Mouse (Mus musculus): ENCODE measurements around the gene Lpgat1. TPM values are rescaled to one million over a fixed set of nuclear protein-coding genes. Genes with fewer than 3 reads are reported as not detected.

Gene Lpgat1
- total and polyA plus RNA-seq, 2 experiments from 2014 or later: 32.7 to 37.5 TPM

- peak overlapping the region; percentile 13; the same call in 1 of the 2 replicates for H3K27ac ChIP-seq (ENCODE audit: low read depth)
- H3K4me3 ChIP-seq (ENCODE audit: low read depth, low read length): no peak overlapping the region
- H3K4me2 ChIP-seq (ENCODE audit: low read depth, low read length): no peak overlapping the region
- H3K4me1 ChIP-seq (ENCODE audit: control insufficient read depth, insufficient read depth): no peaks in the 10 kb centered on the region; the same call in 1 of the 2 replicates
- no peaks in the 10 kb centered on the region for H3K9me3 ChIP-seq (replicated peaks; ENCODE audit: control insufficient read depth, low read length)
- H3K27me3 ChIP-seq (ENCODE audit: control insufficient read depth, insufficient read depth, low read length): no peaks in the 10 kb centered on the region
- H3K36me3 ChIP-seq (replicated peaks; ENCODE audit: control insufficient read depth, insufficient read depth, low read length): peaks cover 47% of the 10 kb centered on the region
- TF ChIP-seq EP300 (IDR thresholded peaks at IDR 0.05; ENCODE audit: low read depth) (no peak), CTCF (IDR thresholded peaks at IDR 0.05; ENCODE audit: low read depth) (no peak)
- whole genome bisulfite sequencing: 77% methylated on average over 1 of the region's 1 CpGs
- ATAC-seq (ENCODE audit: insufficient read depth, low read depth) (peak; percentile 62), DNase-seq (ENCODE audit: low spot score) (peak; percentile 52)
- no peak overlapping the region for H3K9ac ChIP-seq (replicated peaks; ENCODE audit: low read depth, low read length)
These were observed 62.8 kb downstream of the Lpgat1 start for GRCm38 (mm10) chr1:191780470-191780869.

- Histone ChIP-seq H3K4me2 (ENCODE audit: low read depth, low read length) (no peak overlapping the region), H3K36me3 (replicated peaks; ENCODE audit: control insufficient read depth, insufficient read depth, low read length) (peaks cover 2% of the 10 kb centered on the region; the same call in 1 of the 2 replicates), H3K27ac (ENCODE audit: low read depth) (no peak overlapping the region), H3K9ac (replicated peaks; ENCODE audit: low read depth, low read length) (no peak overlapping the region), H3K4me1 (ENCODE audit: control insufficient read depth, insufficient read depth) (no peaks in the 10 kb centered on the region; the same call in 1 of the 2 replicates), H3K9me3 (replicated peaks; ENCODE audit: control insufficient read depth, low read length) (no peaks in the 10 kb centered on the region), H3K27me3 (ENCODE audit: control insufficient read depth, insufficient read depth, low read length) (no peaks in the 10 kb centered on the region), H3K4me3 (ENCODE audit: low read depth, low read length) (no peak overlapping the region)
- DNase-seq (ENCODE audit: low spot score): no peak
- no peak for ATAC-seq (ENCODE audit: insufficient read depth, low read depth)
- 65% methylated on average over 11 of the region's 11 CpGs for WGBS
- TF ChIP-seq EP300 (IDR thresholded peaks at IDR 0.05; ENCODE audit: low read depth): no peak
- TF ChIP-seq CTCF (IDR thresholded peaks at IDR 0.05; ENCODE audit: low read depth): no peak
These were observed 67.5 kb downstream of the Lpgat1 start for GRCm38 (mm10) chr1:191785108-191785507.

DNA sequence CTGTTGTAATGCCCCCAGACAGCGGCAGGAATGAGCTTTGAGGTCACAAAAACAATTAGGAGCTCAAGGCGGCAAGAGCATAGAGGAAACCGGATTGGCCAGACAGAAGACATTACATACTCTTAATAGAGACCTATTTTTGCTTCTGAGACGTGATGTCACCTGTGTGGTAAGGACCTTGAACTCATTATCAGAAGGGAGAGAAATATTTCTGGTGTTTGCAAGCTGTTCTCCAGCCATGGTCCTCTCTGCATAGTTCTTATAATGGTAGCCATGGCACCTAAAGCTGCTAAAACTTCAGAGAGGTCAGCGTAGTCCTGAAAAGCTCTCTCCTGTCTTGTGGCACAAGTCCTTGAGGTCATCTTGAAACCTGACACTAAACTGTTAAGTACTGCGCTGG, 68.6 kb downstream of the Lpgat1 start:
- no peaks in the 10 kb centered on the region for H3K4me1 ChIP-seq (ENCODE audit: control insufficient read depth, insufficient read depth)
- ATAC-seq (ENCODE audit: insufficient read depth, low read depth) (no peak), DNase-seq (ENCODE audit: low spot score) (no peak)
- H3K36me3 ChIP-seq (replicated peaks; ENCODE audit: control insufficient read depth, insufficient read depth, low read length): no peaks in the 10 kb centered on the region
- WGBS: 61% methylated on average over 6 of the region's 6 CpGs
- H3K27ac ChIP-seq (ENCODE audit: low read depth): no peak overlapping the region
- no peak overlapping the region for H3K4me2 ChIP-seq (ENCODE audit: low read depth, low read length)
- H3K27me3 ChIP-seq (ENCODE audit: control insufficient read depth, insufficient read depth, low read length): no peaks in the 10 kb centered on the region
- no peak overlapping the region for H3K4me3 ChIP-seq (ENCODE audit: low read depth, low read length)
- H3K9ac ChIP-seq (replicated peaks; ENCODE audit: low read depth, low read length): no peak overlapping the region
- TF ChIP-seq CTCF (IDR thresholded peaks at IDR 0.05; ENCODE audit: low read depth): no peak
- no peak for TF ChIP-seq EP300 (IDR thresholded peaks at IDR 0.05; ENCODE audit: low read depth)
- H3K9me3 ChIP-seq (replicated peaks; ENCODE audit: control insufficient read depth, low read length): no peaks in the 10 kb centered on the region

DNA sequence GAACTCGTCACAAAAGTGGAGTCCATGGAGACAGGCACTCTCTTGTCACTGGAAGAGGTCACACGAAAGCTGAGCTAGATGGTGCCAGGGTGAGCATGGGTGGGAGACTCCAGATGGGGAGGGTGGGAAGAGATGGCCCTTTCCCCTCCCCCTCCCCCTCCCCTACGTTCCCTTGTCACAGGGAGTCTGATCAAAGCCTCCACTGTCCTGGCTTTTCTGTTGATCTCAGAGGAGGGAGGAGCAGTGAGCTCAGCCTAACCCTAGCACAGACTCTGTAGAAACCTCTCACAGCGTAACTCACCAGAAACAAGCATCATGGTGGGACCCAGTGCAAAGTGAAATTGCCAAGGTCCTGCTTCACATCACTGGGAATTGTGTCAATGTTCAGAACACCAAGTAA, 69.7 kb downstream of the Lpgat1 start:
- Histone ChIP-seq H3K4me3 (ENCODE audit: low read depth, low read length) (no peak overlapping the region), H3K9me3 (replicated peaks; ENCODE audit: control insufficient read depth, low read length) (no peaks in the 10 kb centered on the region), H3K4me2 (ENCODE audit: low read depth, low read length) (no peak overlapping the region), H3K4me1 (ENCODE audit: control insufficient read depth, insufficient read depth) (no peaks in the 10 kb centered on the region), H3K27ac (ENCODE audit: low read depth) (no peak overlapping the region), H3K9ac (replicated peaks; ENCODE audit: low read depth, low read length) (no peak overlapping the region), H3K36me3 (replicated peaks; ENCODE audit: control insufficient read depth, insufficient read depth, low read length) (no peaks in the 10 kb centered on the region), H3K27me3 (ENCODE audit: control insufficient read depth, insufficient read depth, low read length) (no peaks in the 10 kb centered on the region)
- TF ChIP-seq CTCF (IDR thresholded peaks at IDR 0.05; ENCODE audit: low read depth) (no peak), EP300 (IDR thresholded peaks at IDR 0.05; ENCODE audit: low read depth) (no peak)
- DNase-seq (ENCODE audit: low spot score) (no peak), ATAC-seq (ENCODE audit: insufficient read depth, low read depth) (no peak)
- WGBS: 42% methylated on average over 4 of the region's 4 CpGs

GRCm38 (mm10) chr1:191792991-191793390, 75.4 kb downstream of the Lpgat1 start:
- 73% methylated on average over 8 of the region's 8 CpGs for WGBS
- DNase-seq (ENCODE audit: low spot score) (no peak), ATAC-seq (ENCODE audit: insufficient read depth, low read depth) (no peak)
- Histone ChIP-seq H3K27ac (ENCODE audit: low read depth) (no peak overlapping the region), H3K4me3 (ENCODE audit: low read depth, low read length) (no peak overlapping the region), H3K9ac (replicated peaks; ENCODE audit: low read depth, low read length) (no peak overlapping the region), H3K27me3 (ENCODE audit: control insufficient read depth, insufficient read depth, low read length) (no peaks in the 10 kb centered on the region), H3K36me3 (replicated peaks; ENCODE audit: control insufficient read depth, insufficient read depth, low read length) (no peaks in the 10 kb centered on the region), H3K4me2 (ENCODE audit: low read depth, low read length) (no peak overlapping the region), H3K4me1 (ENCODE audit: control insufficient read depth, insufficient read depth) (no peaks in the 10 kb centered on the region), H3K9me3 (replicated peaks; ENCODE audit: control insufficient read depth, low read length) (no peaks in the 10 kb centered on the region)
- no peak for TF ChIP-seq CTCF (IDR thresholded peaks at IDR 0.05; ENCODE audit: low read depth)
- TF ChIP-seq EP300 (IDR thresholded peaks at IDR 0.05; ENCODE audit: low read depth): no peak

- 55% methylated on average over 7 of the region's 7 CpGs for WGBS
- Histone ChIP-seq H3K4me1 (ENCODE audit: control insufficient read depth, insufficient read depth) (no peaks in the 10 kb centered on the region), H3K36me3 (replicated peaks; ENCODE audit: control insufficient read depth, insufficient read depth, low read length) (no peaks in the 10 kb centered on the region), H3K27ac (ENCODE audit: low read depth) (no peak overlapping the region), H3K4me3 (ENCODE audit: low read depth, low read length) (no peak overlapping the region), H3K9me3 (replicated peaks; ENCODE audit: control insufficient read depth, low read length) (no peaks in the 10 kb centered on the region), H3K9ac (replicated peaks; ENCODE audit: low read depth, low read length) (no peak overlapping the region), H3K27me3 (ENCODE audit: control insufficient read depth, insufficient read depth, low read length) (no peaks in the 10 kb centered on the region), H3K4me2 (ENCODE audit: low read depth, low read length) (no peak overlapping the region)
- TF ChIP-seq EP300 (IDR thresholded peaks at IDR 0.05; ENCODE audit: low read depth) (no peak), CTCF (IDR thresholded peaks at IDR 0.05; ENCODE audit: low read depth) (no peak)
- ATAC-seq (ENCODE audit: insufficient read depth, low read depth): no peak
- peak; percentile 45 for DNase-seq (ENCODE audit: low spot score)
These were observed 76.4 kb downstream of the Lpgat1 start for GRCm38 (mm10) chr1:191793888-191794532.
